Mouse (Mus musculus): ENCODE measurements at regions not wholly inside any gene's neighbourhood (a gene's known extent, or its start where the extent isn't known, plus 50 kb on each side); places are given as distances from the start of the nearest gene placed in this dataset.

DNA sequence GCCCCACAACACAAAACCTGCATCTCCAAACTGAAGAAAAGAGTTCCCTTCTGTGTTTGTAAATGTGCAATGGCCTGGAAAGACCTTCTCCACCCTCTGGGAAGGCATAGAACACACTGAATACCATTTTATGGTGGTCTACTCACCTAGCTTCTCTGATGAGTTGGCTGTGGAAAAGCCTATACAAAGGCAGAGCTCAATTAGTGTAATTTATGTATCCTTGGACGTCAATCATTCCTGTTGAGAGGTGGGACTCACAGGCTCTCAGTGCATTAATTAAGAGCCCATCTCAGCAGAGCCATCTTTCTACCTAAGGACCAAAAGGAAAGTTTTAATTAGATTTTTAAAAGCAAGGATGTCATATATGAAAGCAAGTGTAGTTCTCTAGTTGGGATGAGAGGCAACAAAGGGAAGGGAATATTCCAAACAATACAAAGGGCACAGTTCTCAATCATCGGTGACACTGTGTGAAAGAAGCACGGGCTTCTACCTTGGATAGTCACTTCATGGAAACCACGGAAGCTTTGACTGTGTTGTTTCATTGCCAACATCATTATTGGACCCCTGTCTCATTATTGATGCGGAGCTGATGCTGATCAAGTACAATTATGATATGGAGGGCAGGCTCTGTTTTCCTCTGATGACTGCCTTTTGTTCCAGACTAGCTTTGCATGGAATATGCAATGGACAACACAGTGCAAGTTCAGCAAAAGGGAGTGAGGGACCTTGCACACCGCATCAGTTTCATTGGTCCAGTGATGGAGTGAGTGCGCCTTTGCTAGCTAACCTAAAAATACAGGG is 392.5 kb upstream of the Tenm3 start:
- no peak for TF ChIP-seq CTCF (IDR thresholded peaks at IDR 0.05; ENCODE audit: extremely low read depth, insufficient read depth, low read length)
- TF ChIP-seq POLR2A (IDR thresholded peaks at IDR 0.05; ENCODE audit: extremely low read depth, insufficient read depth, low read length) = no peak
